Mouse (Mus musculus) B cell, adult 2 months (primary cell): Measurements from ENCODE around the gene Vangl2.

Experiments
- DNase-seq, 2 experiments: peaks; one replicate each; pipeline ENCODE4 v3.0.0; 2022

The Vangl2 gene

DNA sequence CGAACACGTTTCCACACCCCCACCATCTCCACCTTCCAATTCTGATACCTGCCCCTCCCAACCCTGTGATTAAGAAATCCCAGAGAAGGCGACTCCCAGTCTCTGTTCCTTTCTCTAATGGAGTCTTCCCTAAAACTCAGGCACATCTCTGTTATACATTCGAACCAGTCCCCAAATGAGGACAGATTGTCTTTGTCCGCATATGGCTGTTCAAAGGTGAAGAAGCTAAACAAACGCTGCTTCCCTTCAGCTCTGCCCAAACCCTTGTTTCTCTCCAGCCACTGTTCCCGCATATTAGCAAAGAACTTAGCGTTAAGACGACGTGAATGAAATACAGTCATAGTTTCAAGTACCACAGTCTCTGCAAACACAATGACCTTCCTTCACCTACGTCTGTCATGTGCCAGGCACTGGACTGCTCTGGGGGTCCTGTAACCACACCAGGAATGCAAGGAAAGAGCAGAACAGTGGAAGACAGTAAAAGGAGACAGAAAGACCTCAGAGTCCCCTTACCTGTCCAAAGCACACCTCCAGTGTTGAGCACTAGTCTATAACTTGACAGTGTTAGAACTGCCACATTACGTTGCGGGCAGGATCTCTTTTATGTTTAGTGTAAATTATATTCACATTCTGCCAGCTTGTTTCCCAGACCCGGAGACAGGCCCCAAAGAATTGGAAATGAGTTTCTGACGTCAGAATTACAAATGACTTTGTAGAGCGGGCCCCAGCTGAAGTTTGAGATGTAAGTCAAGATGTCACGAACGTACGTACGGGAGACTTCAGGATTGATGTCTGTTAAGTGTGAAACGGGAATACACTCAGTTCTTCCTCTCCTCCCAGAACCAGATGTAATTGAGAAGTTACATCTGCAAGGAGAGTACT is at the start of gene Vangl2:
Gene Vangl2, minus strand, starts transcription at position 51 of the 882 bp plus-strand sequence.
- DNase-seq, result no peak

DNA sequence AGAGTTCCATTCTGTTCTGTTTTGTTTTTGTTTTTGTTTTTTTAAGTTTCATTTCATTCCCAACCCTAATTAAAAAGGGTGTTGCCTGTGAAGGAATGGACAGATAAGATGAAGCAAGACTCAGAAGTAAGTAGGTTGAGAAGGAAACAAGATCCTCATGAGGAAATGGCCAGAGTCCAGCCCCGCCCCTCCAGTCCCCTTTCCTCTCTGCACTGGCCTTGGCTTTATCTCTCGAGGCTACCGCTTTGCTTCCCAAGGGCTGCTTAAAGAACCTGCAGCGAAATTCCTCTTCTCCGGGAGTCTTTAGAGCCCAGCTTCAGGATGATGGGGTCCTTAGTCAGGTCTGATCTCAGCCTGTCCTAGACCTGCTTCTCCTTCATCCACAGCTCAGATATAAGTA is 49.7 kb upstream of the Vangl2 start:
- no peak for DNase-seq

DNA sequence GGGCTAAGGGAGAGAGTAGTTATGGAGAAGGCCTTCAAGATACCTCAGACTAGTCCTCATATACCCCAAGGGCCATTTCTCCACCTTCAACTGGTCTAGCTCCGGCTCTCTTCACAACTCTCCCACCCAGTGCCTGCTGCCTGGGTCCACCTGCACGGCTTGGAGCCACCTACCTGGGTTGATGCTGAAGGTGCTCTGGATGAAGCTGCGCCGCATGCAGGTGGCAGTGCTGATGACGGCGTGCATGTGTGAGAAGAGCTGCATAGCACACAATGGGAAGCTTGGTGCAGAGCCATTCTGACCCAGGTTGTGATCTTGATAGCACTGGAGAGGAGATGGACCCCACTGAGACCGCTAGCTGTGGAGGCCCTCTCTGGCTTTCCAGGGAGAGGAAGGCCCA is 44.4 kb upstream of the Vangl2 start:
- no peak for DNase-seq

DNA sequence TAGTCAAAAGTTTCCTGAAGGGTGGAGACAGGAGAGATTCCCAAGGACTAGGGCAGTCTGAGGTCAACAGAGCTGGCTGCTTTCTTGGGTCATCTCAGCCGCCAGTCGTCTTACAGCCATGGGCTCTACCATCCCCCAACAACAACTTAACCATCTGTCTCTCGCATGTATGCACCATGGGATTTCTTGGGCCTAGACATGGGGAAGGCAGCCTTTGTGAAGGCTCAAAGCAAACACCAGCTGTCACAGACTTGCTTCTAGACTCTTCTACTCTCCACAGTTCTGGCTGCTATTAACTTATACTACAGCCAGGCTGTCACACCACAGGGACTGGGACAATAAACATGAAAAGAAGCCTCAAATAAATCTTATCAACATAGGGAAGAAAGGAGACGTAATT is 43.3 kb upstream of the Vangl2 start:
- DNase-seq, result no peak

DNA sequence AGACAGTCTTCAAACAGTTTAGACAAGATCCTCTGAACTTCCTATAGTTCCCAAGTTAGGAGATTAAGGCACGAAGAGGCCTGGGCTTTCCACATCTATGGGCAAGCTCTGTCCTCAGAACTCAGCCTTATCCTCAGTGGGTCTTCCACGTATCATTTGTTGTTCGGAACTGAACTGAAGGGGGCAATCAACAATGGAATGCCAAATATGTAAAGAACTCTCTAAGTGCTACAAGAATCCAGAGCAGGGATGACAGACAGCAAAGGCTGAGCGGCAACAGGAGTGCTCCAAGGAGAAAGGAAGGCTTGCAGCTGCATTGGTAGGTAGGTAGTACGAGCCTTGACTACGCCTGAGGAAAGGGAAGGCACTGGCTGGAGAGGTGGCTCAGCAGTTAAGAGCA is 42.0 kb upstream of the Vangl2 start:
- DNase-seq, result no peak

DNA sequence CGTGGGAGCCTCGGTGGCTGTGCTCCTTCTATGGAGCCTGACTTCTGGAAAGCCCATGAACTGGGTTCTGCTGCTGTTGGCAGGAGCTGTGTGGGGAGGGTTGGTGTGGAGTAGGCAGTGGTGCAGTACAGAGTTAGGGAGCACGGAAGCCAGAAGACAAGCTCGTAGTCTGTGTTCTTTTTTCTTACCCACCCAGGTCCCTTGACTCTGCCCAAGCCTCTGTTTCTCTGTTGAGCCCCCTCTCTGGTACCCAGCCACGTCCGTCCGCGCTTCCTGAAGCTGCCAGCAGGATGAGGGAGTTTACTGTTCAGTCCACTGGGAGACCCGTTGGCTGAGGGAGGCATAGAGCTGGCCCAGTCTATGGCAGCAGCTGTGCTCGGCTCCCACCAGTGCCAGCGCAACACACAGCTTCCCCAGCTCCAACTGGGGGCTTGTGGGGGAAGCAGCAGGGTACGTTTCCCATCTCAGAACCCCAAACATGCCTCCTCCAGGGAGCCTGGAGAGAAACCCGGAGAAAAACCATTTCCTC is 36.4 kb upstream of the Vangl2 start:
- no peak for DNase-seq

DNA sequence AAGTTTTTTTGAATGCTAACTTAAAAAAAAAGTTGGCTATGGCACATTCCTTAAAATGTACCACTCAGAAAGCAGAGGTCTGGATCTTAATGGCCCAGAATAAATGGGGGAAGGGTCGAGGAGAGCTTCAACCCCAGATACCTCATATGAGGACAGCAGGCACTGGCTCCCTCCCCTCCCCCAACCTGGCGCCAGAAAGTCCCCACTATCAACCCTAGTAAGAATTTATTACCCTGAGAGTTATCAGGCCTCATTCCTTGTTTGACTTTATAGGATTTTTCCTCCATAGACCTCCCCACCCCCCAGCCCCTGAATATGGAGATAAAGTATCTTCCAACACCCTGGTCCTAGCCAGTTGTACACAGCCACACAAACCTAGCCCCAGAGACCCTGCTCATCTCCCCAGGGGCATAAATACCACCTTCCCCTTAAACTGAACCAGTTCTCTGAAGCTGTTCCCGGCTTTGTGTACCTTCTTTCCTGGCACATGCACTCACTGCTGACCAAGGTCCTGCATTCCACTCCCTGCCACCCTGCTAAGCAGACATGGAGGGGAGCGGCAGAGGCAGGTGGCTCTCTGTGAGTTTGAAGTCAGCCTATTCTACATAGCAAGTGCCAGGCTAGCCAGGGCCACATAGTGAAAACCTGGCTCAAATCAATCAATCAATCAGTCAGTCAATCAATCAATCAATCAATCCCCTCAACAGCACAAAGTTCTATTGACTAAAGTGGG is 35.2 kb upstream of the Vangl2 start:
- DNase-seq, result no peak

DNA sequence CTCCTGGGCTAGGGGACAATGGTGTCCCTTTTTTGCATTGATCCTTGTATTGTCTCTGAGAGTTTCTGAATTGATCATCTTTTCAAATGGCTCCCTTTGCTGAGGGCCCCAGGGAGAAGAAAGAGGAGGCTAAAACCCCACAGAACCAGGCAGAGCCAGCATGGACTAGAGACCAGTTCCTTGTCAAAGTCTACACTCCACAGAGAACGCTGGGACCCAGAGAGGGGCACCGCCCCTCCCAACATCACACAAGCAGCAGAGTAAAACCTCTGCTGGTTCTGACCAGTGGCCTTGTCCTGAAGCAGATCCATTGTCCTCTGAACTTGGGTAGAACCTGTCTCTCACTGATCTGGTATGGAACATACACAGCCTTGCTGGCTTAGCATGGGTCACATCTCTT is 33.9 kb upstream of the Vangl2 start:
- no peak for DNase-seq

DNA sequence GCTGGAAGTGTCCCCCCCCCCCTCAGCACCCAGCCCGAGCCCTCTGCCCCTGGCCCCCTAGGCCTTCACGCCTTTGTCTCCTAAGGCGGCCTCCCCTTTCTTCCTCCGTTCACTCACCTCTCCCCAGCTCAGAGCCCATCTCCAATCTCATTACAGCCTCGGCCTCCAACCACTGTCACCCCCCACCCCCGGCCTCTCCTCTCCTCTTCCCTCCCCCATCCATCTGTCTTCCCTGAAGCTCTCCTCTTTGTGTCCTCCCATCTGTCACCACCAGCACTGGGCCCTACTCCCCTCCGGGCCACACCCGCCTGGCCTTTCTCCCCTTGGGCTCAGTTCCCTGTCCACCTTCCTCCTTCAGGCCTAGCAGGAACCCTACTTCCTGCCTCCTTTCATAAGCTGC is 33.0 kb upstream of the Vangl2 start:
- DNase-seq, result no peak

DNA sequence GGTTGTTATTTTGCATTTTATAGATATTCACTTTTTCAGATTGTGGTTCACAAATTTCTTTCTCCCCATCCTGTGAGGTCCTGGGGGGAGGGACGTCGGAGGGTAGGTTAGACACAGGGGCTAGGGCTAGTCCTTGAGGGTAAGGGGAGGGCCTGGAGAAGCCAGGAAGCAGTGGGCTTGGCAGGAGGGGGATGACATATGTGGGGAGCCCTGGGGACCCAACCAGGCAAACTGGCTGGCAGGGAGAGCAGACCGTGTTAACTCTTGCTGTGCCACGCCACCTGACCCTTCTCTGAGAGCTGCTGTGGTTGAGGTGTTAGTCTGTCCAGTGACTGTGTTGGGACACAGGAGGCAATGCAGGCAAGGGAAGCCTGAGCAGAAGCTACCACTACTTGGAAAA is 32.4 kb upstream of the Vangl2 start:
- DNase-seq, result no peak

DNA sequence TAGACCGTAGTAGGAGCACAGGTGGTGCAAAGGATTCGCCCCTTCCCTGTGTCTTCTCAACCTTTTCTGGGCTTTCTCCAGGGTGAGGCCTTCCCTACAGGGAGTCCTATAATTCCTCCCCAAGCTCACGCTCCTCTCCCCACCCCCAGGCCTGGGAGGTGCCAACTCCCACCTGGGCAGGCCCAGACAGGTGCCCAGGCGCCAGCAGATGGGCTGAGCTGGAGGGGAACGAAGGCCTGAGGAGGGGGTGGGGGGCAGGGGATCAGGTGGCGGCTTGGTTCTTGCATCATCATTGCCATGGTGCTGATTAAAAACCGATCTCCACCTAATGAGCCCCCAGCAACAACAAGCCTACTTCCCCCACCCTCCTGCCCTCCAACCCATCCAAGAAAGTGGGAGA is 30.6 kb upstream of the Vangl2 start:
- no peak for DNase-seq

DNA sequence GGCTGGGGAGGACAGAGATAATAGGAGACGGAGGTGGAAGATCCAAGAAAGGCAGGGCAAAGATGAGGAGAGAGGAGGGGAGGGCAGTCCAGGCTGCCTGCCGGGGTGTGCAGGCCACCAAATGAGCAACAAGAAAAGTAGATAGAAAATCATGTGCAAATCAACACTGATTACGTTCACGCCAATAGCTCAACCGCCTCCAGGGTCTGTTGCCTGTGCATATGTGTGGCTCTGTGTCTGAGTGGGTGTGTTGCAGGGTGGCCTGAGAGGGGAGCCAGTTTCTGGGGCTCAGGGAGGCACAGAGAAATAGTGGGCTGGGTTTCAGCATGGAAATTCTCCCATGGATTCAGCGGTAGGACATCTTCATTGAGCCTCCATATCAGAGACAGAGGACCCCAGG is 30.1 kb upstream of the Vangl2 start:
- DNase-seq, result no peak

DNA sequence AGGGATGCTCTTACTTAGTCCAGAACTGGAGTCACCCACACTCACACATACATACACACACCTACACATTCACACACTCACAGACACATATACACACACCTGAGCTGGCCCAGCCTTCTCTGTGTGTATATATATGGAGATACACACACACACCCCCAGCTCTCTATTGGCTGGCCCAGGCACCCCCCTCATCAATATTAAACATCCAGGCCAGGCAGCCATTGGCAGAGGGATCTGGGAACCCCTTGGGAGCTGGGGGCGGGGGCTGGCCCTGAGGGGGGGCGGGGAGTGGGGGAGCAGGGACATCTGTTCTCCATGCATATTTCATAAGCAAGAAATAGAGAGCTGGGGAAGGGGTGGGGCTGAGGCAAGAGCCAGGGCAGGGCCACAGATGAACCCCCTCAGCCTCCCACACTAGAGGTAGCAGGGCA is 29.3 kb upstream of the Vangl2 start, which contains the start of gene Nhlh1:
Gene Nhlh1, minus strand, starts transcription at position 83 of the 431 bp plus-strand sequence.
- no peak for DNase-seq

DNA sequence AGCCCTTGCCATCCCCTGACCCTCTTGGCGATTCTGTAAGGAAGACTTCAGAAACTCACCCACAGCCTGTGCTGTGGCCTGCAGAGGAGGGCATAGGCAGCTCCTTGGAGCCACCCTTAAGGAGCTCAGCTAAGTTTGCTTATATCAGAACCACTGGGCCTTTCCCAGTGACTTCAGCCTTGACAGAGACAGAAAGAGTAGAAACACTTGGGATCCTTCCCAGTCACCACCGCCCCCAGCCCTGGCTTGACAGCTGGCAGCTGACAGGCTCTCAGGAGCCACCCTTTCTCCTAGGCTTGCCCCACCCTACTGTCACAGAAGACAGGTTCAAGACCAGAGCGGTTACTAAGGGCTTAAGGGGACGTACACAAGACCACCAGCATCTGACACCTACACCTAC is 28.0 kb upstream of the Vangl2 start:
- DNase-seq, result no peak

DNA sequence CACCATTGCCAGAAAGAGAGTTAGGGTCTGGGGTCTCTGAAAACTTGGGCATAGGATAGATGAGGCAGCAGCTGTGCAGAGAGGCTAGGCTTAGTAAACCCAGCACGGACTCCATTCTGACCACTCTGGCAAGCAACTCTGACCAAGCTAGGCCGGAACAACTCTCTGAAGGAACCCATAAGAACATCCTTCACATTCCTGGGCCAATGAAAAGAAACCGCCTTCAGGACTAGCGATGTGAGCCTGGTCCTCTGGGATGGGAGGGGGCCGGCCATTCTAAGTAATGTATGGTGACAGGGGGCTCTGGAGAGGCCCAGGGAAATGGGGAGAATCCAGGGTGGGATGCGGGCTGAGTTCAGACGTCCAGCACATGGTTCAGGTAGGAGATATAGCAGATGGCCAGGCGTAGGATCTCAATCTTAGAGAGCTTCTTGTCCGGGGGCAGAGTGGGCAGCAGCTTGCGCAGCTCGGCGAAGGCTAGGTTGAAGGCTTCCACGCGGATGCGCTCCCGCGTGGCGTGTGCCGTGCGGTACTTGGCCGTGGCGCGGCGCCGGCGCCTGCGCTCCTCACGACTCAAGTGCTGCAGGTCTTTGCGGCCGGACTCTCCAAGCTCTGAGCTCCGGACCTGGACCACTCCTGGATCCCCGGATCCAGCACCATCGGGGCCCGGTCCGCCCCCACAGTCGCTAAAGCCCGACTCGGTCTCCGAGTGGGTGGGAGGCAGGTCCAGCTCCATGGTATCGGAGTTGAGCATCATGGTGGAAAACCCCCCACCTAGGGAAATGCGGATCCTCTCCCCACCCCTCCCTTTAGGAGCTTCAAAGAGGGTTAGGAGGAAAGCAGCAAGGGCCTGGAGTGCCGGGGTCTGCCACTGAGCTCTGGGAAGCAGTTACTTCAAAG is 25.5 kb upstream of the Vangl2 start:
- no peak for DNase-seq

DNA sequence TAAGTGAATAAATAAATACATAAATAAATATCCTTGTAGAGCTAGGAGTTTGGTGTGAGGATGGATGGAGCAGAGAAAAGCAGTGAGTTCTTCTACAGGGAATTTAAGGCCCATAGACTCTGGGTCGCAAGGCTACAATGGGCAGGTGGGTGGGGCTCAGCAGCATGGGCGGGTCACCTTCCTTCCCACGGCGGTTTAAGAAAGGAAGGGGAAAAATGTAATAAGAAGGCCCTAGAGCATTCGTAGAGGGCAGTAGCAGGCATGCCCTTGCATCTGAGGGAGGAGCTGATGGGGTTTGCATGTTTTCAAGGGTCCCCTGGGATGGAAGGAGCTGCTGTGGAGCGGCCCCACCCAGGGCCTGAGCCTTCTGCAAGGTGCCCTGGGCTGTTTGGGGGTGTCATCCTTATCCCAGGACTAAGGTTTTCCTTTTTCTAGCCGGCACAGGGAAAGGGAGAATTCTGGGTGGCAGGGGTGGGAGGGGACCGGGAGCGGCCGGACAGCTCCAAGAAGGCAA is 24.6 kb upstream of the Vangl2 start:
- no peak for DNase-seq

DNA sequence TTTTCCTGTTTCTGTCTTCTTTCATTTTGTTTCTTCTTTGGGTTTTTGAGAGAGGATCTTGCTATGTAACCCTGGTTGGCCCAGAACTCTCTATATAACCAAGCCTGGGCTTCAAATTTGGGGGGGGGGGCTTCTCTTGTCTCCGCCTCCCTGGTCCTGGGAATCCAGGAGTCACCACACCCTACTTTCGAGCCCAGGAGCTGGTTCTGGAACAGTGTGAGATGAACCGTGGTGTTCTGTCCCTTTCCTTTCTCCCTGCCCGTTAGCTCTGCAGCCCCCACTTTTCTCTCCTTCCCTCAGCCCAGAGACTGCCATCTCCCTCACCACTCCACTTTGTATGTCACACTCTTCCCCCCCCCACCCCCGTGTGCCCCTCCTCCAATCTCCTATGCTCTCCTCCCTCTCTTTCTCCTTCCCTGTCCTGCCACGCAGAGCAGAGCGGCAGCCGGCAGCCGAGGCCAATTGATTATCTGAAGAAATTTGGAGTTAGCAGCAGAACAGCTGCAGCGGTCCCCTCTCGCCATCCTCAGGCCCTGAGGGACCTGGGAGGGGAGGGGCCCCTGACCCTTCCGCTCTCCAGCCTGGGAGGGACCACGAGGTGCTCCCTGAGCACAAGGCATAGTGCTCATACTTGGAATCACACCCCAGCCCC is 21.0 kb upstream of the Vangl2 start:
- DNase-seq, result no peak

DNA sequence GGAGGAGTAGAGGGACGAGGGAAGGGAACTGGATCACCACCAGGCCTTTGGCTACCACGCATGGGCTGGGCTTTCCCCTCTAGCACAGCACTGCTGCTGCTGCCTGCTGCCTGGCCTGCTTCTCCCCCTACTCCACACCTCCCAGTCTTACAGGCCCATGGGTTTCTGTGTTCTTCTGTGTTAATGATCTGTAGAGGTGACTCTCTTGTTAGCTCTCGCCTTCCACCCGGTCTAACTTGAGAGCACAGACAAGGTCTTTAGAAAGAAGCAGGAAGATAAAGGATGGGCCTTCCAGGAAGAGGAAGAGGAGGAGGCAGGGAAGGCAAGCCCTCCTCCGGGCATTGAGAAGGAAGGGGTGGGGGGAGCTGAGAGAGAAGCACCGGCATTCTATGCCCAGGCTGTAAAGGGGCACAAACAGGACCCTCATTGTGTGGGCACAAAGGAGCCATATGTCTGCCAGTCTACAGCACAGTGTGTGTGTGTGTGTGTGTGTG is 20.0 kb upstream of the Vangl2 start:
- no peak for DNase-seq

DNA sequence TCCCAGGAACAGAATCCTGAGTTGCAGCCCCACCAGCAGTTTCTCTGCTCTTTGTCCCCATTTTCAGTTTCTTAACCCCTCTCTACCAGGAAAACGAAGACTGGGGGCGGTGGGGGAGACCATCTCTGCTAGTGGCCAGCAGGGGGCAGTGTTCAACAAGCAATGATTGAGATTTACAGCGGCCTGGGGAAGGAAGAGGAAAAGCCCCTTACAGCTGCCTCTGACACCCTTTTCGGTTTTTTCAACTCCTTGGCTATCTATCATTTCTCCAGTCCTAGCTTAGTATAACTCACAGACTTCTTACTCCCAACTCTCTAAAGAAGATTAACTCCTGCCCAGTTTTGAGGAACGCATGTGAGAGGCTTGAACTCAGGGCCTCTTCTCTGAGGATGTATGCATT is 18.7 kb upstream of the Vangl2 start:
- DNase-seq, result peak; percentile 83

DNA sequence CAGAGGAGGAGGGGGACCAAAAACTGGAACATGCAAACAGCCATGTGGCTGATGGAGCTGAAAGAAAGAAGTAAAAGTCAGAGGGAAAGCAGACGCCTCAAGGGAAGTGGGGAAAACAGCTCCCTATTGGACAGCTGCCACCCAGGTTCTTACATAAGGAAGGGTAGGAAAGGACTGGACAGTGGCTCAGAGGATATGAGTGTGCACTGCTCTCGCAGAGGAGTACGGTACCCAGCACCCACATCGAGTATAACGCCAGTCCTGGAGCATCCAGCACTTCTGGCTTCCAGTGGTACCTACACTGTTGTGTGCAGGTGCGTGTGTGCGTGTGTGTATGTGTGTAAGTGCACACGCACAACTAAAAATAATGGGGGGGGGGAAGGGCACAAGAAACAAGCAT is 18.2 kb upstream of the Vangl2 start:
- no peak for DNase-seq

DNA sequence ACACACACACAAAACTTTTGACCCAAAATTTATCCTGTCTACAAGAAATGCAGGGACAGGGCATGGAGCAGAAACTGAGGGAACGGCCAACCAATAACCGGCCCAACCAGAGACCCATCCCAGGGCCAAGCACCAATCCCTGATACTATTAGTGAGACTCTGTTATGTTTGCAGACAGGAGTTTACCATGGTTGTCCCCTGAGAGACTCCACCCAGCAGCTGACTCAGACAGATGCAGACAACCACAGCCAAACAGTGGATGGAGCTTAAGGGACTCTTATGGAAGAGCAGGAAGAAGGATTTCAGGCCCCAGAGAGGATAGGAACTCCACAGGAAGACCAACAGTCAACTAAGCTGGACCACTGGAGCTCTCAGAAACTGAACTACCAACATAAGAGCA is 1.7 kb upstream of the Vangl2 start:
- DNase-seq, result no peak

DNA sequence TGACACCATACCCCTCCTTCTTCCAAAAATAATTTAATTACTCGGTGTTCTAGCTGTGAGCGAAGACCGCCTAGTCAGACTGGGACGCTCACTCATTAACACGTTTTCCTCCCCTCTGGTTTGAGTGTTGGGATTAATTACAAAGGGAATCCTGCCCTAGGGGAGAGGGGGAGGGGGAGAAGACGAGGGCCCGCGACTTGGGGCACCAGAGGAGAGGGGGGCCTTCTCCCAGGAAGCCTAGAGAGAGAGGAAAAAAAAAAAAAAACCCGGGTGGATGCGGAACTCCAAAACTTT is 488 bp downstream of the Vangl2 start:
- DNase-seq, result no peak
